Mouse (Mus musculus): ENCODE measurements at regions not wholly inside any gene's neighbourhood (a gene's known extent, or its start where the extent isn't known, plus 50 kb on each side); places are given as distances from the start of the nearest gene placed in this dataset.
A peak's percentile ranks its signal among the peaks of the same experiment; 100 is the strongest.

DNA sequence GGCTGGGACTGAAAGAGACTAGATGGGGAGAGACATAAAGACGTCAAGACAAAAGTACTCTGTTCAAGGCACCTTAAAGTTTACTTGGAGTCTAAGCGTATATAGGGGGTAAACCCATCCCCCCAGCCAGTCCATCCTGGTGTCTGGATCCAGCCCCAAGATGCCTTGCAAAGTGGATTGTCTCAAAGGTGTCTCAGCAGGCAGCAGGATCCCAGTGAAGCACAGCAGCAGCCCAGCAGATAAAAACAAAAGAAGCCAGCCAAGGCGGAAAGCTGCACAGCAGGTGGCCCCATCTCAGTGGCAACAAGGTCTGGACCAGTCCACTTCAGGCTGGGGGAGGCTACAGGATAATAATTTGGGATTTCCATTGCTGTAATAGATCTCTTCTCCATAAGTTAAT is 72.0 kb upstream of the Col5a2 start:
- intact Hi-C loops (cut with DNase I), result no loop called here
- DNase-seq, result no peak

DNA sequence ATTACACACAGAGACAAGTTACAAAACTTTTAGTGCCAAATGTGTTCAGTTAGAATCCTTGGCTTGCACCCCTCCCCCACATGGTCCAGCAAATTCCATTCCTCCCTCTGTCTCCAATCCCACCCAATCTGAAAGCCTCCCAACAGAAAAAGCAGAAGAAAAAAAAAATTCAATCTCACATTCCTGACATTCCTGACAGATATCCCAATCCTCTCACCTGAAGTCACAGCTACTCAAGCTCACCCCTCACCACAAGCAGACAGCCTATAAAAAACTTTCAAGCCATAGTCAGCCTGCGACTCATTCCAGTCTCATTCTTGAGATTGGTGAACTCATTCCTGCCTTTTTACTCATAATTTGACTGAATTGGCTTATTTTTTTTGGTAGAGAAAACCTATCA is 77.4 kb upstream of the Col5a2 start:
- intact Hi-C loops (cut with DNase I), result no loop called here
- DNase-seq, result no peak

DNA sequence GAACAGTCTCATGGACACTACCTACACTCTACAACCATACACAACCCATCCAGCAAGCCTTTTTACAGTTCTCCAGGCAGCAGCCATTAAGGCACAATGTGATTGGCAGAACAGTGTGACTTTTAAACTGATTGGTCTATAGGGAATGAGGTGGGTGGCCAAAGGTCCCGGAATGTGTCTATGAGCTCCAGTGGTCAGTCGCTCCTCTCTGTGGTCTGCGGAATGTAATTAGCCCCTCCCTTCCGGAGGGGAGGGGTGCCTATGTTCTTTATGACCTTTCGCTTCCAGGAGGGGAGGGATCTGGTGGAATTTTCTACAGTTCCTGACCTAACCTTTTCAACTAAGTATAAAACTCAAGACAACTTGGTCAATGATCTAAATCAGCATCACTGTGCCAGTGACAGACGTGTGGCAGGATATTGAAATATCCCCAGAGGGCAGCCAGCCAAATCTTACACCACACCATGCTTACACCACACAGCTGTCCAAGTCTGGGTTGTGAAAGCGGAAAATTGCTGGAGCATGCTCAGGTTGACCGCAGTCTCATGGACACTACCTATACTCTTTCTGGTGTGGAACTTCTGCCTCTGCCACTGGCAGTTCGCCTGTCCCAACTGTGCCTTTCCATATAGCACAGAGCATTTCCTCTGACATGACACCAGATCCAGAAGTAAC is 84.4 kb upstream of the Col5a2 start:
- intact Hi-C loops (cut with DNase I), result no loop called here
- DNase-seq, result no peak

DNA sequence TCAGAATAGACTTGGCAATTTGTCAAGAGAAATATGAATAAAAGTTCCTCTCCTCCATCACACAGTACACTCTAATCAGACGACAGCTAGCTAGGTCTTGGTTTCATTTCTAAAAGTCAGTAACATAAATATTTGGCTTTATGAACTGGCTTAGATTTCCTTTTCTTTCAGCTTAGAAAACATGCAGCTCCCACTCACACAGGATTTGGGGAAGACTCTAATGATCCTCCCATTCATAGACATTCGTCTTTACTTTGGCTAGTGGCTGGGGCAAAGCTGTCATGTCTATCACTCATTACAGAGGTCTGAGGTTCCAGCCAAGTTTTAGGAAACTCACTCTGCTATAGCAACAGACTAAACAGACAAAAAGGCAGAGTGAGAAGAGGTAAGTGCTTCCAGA is 94.2 kb upstream of the Col5a2 start:
- intact Hi-C loops (cut with DNase I), result no loop called here

DNA sequence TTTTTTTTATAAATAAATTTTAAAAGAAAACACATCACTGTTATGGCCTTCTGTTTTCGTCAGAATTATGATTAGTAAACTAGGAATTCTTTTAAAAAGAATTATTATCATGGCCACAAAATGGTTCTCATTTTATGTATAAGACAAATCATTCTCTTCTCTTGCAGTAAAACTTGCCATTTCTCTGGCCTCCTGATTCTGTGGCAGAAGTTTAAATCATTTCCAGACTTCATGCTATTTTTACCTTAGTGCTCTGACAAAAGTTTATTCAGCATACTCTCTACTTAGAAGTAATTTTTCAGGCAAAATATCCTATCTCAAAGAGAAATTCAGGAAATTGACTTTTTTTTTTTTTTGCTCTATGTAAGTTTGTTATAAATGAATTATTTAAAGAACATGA is 96.3 kb upstream of the Col5a2 start:
- DNase-seq, result no peak
- intact Hi-C loops (cut with DNase I), result no loop called here

More for the DNA sequence above, 94.2 kb upstream of the Col5a2 start:
- no peak for DNase-seq

DNA sequence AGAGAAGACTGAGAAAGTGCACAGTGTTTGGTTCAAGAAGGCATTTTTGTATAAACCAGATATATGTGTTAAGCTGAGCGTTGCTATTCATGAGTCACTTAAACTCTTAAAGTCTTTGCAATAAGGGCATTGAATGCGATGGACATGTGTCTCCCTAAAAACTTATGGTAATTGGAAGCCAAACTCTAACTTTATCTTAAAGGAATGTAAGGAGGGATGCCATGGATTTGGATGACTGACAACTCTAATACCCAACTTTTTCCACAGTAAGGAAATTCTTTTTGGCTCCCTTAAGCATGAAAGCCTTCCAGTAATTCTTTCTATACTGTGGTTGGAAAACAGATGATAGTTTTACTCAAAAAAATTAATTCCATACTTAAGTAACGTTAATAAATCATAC is 96.9 kb upstream of the Col5a2 start:
- intact Hi-C loops (cut with DNase I), result no loop called here

DNA sequence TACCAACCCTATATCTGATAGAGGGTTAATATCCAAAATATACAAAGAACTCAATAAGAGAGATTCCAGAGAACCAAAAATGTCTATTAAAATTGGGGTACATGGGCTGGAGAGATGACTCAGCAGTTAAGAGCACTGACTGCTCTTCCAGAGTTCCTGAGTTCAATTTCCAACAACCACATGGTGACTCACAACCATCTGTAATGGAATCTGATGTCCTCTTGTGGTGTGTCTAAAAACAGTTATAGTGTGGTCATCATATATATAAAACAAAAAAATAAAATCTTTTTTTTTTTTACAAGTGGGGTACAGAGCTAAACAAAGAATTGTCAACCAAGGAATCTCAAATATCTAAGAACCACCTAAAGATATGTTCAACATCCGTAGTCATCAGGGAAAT is 102.5 kb upstream of the Col5a2 start:
- intact Hi-C loops (cut with DNase I), result no loop called here
- no peak for DNase-seq

More for the DNA sequence above, 96.9 kb upstream of the Col5a2 start:
- DNase-seq, result no peak

DNA sequence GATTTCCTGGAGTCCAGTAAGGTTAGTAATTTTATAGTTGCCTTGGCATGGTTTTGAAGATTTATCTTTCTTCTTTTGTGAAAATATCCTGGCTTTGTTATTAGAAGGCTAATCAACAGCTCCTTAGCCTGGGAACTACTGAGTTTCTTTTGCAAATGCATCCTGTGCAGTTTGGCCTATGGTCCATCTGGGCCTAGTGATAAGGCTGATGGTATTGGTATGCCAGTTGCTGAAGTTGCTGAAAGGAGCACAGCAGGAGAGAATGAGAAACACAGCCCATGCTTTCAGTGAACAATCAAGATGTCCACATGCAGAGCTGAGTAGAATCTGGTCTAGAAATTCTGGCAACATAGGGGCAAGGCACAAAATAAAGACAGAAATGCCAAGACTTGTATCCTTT is 105.2 kb upstream of the Col5a2 start:
- no peak for DNase-seq
- intact Hi-C loops (cut with DNase I), result no loop called here

DNA sequence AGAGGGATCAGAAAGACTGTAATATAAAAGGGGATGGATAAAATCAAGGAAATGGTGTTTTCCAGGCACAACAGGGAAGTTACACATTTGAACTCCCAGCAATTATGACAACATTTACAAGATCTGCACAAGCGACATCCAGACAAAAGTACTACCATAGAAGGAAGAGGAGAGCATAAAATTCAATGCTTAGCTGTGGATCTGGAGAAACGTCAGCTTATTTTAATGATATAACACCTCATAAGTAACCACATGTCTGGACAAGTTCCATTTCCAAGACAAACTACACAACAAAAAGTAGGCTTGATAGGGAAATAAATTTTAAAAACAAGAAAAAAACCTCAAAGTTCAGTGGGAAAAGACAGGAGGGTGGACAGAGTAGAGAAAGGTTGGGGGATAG is 115.9 kb upstream of the Col5a2 start:
- intact Hi-C loops (cut with DNase I), result no loop called here
- DNase-seq, result no peak

DNA sequence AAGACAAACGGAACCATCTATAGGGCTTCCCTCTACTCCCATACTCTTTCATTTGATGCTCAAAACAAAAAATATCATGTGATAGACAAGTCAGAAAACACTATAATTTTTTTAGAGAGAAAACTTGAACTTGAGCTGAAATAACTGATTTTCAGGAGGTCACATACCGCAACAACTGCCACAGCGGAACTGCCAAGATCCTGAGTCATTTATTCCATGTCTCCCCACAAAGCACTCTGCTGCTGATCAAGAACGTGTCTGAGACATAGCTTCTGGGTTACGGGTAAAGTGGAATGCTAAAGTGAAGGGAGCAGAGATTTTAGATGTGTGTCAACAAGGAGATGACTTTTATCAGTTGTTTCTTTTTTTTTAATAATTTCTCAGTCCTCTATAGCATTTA is 122.8 kb upstream of the Col5a2 start:
- intact Hi-C loops (cut with DNase I), result loop anchor here (2.0 to 10.0 kb wide), 3 partner anchors 121 to 879 kb away; partner anchors contain the start of gene Col5a2
- peak; percentile 18 to 23 for DNase-seq

DNA sequence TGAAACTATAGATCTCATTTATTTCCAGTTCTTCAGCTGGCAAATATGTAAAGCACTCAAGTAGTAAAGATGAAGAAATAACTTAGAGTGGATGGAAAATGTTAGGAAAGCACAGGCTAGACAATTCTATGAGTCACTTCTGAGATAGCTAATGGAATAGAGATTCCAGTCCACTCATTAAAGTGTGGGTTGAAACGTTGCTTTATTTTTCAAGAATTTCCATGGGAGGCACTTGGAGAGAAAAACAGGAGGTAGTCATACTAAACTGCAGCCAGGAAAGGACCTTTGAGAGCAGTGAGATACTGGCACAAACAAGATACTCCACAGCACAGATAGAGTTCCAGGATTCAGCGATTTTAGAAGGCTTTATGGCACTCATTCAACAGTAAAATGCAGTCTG is 123.7 kb upstream of the Col5a2 start:
- intact Hi-C loops (cut with DNase I), result loop anchor here (2.0 to 10.0 kb wide), 3 partner anchors 122 to 879 kb away; partner anchors contain the start of gene Col5a2
- no peak for DNase-seq

DNA sequence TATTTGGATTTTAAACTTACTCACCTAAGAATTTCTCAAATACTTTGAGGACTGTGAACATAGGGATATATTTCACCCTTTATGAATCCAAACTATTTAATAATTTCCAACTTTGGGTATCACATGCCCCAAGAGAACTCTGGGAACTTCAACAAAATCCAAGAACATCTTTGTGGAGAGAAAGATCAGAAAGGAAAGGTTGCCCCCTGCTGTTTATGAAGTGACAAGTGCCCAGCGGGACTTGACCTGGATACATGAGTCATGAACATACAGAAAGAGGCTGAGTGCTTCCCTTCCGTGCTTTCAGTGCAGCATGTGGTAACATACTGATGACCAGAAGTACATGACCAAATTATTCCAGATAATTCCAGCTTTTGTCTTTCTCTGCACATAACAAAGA is 124.8 kb upstream of the Col5a2 start:
- DNase-seq, result peak; percentile 38 to 64
- intact Hi-C loops (cut with DNase I), result loop anchor here (2.0 to 10.0 kb wide), 3 partner anchors 123 to 881 kb away; partner anchors contain the start of gene Col5a2

DNA sequence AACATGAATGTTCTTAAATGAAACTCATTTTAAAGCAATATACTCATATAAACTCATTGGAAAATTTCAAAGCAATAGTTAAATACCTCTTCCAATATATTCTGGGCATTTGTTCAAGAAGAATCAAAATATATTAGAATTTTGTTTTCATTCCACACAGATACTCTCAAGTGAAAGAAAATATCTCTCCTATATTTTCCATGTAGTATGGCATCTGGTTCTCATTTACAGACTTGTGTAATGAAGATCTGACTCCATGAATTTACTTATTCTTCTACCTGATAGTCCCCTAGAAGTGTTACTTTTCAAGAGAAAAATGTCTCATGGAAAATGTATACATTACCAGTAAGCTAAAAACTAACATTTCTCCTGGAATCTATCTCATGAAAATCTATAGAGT is 144.2 kb upstream of the Col5a2 start:
- no peak for DNase-seq
- intact Hi-C loops (cut with DNase I), result no loop called here

DNA sequence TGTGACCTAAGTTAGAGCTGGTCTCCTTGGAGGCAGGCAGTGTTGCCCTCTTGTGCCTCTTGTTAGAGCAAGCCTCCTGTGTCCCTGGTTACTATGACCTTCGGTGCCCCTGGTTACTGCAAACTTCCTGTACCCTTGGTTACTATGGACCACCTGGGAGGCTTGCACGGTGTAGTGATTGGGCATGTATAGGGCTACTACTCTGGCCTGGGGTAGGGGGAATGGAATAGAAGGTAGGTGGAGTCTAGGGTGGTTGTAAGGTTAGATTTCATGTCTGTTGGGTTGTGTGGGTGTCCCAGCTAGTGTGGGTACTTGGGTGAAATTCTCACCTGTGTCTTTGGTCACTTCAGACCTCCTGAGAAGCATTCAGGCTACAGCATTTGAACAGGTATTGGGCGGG is 141.7 kb upstream of the Wdr75 start:
- intact Hi-C loops (cut with DNase I), result no loop called here
- DNase-seq, result no peak

DNA sequence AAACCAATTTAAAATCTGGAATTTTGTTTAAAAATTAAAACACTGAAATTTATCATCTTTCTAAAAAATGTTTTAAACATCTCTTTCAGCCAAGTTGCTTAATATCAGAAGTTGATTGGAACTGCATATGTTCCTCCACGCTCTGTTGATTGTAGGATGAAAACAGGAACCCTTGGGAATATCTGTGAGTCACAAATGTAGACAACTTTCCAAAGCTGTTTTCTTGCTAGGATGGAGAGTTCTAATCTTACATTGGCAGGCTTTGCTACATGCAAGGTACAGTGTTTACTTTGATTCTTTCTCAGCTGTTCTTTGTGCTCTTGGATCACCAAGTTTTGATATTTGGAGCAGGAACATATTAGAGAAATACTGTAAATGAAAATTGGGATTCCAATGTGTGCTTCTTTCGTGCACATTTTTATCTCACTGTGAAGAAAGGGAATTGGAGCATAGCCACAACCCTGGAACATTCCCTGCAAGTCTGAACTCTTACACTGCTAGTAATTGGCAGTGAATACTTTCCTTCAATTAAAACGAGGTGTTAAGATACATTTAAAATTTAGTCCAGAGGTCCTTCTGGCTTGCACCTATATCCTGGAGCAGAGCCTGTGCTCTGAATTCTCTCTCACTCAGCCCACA is 131.0 kb upstream of the Wdr75 start:
- DNase-seq, result peak in 1 of 2 experiments; percentile 12
- intact Hi-C loops (cut with DNase I), result no loop called here

DNA sequence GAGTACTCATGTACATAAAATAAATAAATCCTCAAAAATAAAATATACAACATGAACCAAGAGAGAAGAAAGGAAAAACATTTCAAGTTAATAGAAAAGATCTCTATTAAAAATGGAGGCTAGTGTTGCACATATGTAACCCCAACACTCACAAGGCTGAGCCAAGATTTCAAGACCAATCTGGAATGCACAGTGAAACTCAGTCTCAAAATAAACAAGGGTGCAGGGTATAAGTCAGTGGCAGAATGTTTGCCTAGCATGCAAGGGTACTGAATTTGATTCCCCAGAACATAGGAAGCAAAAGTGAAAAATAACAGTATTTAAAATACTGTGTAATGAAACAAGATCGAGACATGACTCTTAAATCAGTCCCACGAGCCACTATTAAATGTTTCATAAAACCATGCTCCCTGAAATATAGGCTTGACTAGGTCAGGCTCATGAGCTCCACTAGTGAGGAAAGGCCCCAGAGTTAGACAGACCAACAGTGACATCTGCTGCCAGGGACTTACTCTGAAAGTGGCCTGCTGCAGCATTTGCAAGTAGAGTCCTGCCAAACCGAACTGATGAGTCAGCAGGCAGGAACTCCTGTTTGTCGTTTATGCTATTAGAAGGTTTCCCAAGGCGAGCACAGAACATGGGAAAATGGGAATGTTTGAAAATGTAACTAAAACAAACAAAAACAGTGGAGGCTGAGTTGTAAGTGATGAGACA is 122.4 kb upstream of the Wdr75 start:
- DNase-seq, result peak; percentile 68 to 75
- intact Hi-C loops (cut with DNase I), result loop anchor here (10.0 kb wide), 1 partner anchor 928 kb away; no protein-coding TSS in a partner anchor

DNA sequence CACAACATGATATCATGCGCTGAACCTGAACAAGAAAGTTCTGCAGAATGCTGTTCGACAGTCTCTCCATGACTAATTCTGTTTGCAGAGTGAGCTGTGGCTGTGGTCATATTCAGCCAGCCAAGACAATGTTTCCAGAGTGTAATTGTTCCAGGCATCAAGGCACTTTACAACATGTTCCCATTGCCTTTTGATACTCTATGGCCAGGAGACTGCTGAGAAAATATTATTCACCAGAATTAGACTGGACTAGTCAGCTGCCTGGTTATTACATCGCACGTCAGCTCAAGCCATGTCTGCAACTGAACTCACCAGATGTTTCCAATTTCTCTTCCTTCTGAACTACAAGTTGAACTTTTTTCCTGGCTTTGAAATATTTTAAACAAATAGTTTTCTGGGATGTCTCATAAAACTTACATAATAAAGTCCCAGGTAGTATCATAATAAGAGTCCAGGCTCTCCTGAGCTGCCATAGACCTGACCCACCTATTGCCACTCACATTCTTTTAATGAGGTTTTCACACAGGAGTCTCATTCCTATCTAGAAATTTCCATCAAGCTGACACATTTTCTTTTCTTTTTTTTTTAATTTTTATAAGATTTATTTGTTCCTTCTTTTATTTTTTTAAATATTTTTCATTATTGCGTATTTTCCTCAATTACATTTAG is 119.1 kb upstream of the Wdr75 start:
- no peak for DNase-seq
- intact Hi-C loops (cut with DNase I), result loop anchor here (10.0 kb wide), 1 partner anchor 931 kb away; no protein-coding TSS in a partner anchor

DNA sequence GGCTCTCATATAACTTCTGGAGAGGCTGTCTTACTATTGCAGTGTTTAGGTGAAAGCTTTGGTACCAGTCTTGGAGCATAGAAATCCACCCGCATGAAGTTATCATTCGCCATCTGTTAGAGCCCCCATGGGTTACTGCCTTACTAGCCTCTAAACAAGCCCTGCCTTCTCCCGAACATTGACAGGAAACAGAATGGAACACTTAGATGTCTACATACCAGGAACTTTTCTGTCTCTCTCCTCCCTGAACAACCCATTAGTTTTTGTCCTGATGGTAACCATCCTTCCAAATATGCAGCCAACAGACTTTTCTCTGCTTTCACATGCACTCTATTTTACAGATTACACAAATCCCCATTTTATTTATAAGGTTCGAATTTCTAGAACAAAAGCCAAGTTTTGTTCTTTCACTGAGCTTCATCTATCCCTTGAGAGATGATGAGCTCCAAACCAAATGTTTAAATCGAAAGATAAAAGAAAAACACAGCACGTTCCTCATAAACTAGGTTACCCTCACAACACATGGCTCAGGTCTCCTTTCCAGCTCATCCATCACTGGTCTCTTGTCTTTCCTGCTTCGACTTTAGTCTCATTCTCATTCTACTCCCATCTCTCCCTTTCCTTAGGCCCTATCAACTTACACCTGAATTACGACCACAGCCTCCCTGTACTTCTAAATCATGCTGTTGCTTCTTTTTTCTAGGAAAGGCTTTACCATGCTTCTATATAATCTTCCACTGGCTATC is 114.8 kb upstream of the Wdr75 start:
- DNase-seq, result no peak
- intact Hi-C loops (cut with DNase I), result loop anchor here (10.0 kb wide), 1 partner anchor 935 kb away; no protein-coding TSS in a partner anchor

DNA sequence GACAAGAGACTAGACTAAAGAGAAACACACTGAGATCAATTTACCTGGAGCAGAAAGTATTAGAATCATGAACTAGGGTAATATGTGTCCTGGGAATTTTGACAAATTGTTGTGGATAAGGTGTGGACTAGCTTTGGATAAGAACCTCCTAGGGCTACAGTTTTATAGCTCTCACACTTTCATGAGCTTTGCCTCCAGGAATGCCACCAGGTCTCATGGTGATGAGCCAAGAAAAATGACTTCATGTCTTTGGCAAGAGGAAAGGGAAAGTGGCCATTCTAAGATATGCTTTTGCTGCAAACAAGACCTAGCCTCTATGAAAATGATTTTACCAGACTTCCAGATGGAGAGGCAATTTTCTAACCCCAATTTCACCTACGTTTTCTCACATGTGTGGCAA is 94.1 kb upstream of the Wdr75 start:
- intact Hi-C loops (cut with DNase I), result no loop called here
- peak in 1 of 2 experiments; percentile 49 for DNase-seq

DNA sequence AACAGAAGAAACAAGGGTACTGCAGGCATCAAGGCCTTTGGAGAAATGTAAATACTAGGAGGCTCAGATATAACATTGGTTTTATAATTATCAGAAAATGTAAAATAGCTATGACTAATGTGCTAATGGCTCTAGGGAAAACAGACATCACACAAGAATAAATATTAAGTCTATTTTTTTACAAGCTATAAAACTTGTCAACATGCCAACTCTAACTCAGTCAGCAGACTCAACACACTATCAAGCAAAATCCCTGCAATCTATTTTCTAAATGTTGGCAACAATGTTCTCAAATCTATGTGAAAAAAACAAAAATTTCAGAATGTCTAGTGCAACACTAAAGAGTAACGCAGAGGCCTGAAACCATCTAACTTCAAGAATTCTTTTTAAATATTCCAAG is 93.5 kb upstream of the Wdr75 start:
- intact Hi-C loops (cut with DNase I), result no loop called here
- DNase-seq, result no peak
